Mouse (Mus musculus) spleen, adult 2 months (tissue): ENCODE measurements around the gene Cltrn. TPM values are rescaled to one million over a fixed set of nuclear protein-coding genes. Genes with fewer than 3 reads are reported as not detected.

ENCODE experiments used
- DNase-seq, 2 experiments: peaks; one replicate each; pipeline versions ENCODE4 v3.0.0 to v3.0.0-alpha.2; 2012 to 2021; ENCODE audit warnings: low spot score in 2 of 2, low read depth in 1 of 2
- H3K27ac ChIP-seq: fragments of 200-500 bp; 2 replicates; pipeline ENCODE4 v1.5.1; 2012; ENCODE audit warnings: low read length, inconsistent platforms; ENCODE audit not compliant: insufficient read depth
- H3K27me3 ChIP-seq: fragments of 200-500 bp; 2 replicates; pipeline ENCODE4 v1.6.1; 2012; ENCODE audit warnings: mild to moderate bottlenecking, moderate library complexity, low read length, inconsistent platforms; ENCODE audit not compliant: control insufficient read depth, insufficient read depth
- H3K36me3 ChIP-seq: fragments of 200-500 bp; 2 replicates; pipeline ENCODE4 v1.6.1; 2012; ENCODE audit warnings: mild to moderate bottlenecking, low read length, inconsistent platforms; ENCODE audit not compliant: control insufficient read depth, insufficient read depth
- H3K4me1 ChIP-seq: fragments of 200-500 bp; 2 replicates; pipeline ENCODE4 v1.6.1; 2011; ENCODE audit warnings: inconsistent platforms; ENCODE audit not compliant: control insufficient read depth, insufficient read depth, insufficient read length
- H3K4me3 ChIP-seq: fragments of 200-500 bp; 2 replicates; pipeline ENCODE4 v1.5.1; 2011; ENCODE audit warnings: mild to moderate bottlenecking, inconsistent platforms; ENCODE audit not compliant: insufficient read depth, insufficient read length; ENCODE audit errors: extremely low read depth
- CTCF ChIP-seq: fragments of 200-500 bp; IDR thresholded peaks from 2 replicates; pipeline ENCODE4 v1.5.1; 2011; ENCODE audit warnings: mild to moderate bottlenecking, inconsistent platforms; ENCODE audit not compliant: insufficient read depth, insufficient read length, insufficient replicate concordance; ENCODE audit errors: extremely low read depth
- POLR2A ChIP-seq: fragments of 200-500 bp; IDR thresholded peaks from 2 replicates; pipeline ENCODE4 v1.6.1; 2011; ENCODE audit warnings: low read depth, low read length, inconsistent platforms
- WGBS: fragments of 180-500 bp; shearing (Covaris S2); methylation state at CpG from one replicate; pipeline ENCODE4 v1.1.7; 2018; 5-methylcytosine and 5-hydroxymethylcytosine counted together
- polyA plus RNA-seq: library from polyadenylated mRNA; depleted of rRNA; stranded (reverse); fragments of >200 nt; gene quantifications from 2 replicates; pipeline ENCODE4 v1.2.3, GENCODE M21; 2012

Gene Cltrn
- polyA plus RNA-seq, 1 experiment = not detected

DNA sequence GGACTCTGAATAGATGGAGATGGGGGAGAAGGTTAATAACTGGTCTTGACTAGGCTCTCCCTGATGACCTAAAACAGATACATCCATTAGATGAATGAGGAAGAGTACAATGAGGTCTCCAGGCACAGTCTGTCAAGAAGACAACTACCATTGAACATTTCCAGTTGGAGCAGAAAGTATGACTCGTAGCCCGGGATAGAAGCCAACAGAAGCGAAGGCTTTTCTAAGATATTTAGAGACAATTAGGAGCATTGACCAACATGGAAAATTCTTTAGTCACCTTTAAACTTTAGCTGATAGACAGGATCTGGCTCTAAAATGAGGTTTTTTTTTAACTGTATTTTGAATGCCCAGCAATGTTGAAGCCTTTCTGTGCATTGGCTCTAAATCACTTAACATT is 44.9 kb downstream of the Cltrn start:
- DNase-seq = no peak
- TF ChIP-seq CTCF = no peak
- TF ChIP-seq POLR2A = no peak
- Histone ChIP-seq H3K36me3 (no peaks in the 10 kb centered on the region), H3K27ac (no peak overlapping the region), H3K27me3 (no peaks in the 10 kb centered on the region), H3K4me3 (no peak overlapping the region), H3K4me1 (no peaks in the 10 kb centered on the region)
- 91% methylated on average over 3 of the region's 3 CpGs for WGBS

DNA sequence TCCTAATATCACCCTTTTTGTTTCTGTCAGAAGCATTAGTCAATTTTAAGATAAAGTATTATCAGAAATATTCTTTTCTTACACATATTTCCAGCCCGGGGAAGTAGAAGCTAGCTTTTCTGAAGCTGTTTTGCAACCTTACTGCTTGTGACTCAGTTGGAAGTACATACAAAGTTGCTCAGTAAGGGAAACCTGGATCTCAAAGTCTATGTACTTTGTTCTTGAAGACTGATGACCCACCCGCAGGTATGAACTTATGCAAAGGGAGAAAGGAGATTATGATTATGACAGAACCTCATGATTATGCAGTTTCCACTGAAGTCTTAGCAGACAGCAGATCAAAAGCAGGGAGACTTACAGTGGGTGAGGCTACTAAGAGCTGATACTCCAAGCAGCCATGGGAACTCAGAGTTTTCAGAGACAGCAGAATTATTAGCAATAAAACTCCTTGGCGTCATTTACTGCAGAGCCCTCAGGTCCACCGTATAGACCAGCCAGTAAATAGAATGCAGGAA is 46.7 kb downstream of the Cltrn start:
- H3K4me3 ChIP-seq = no peak overlapping the region
- H3K27me3 ChIP-seq = no peaks in the 10 kb centered on the region
- H3K4me1 ChIP-seq = no peaks in the 10 kb centered on the region
- no peaks in the 10 kb centered on the region for H3K36me3 ChIP-seq
- no peak for TF ChIP-seq POLR2A
- no peak for TF ChIP-seq CTCF
- DNase-seq = no peak
- WGBS = 90% methylated on average over 4 of the region's 4 CpGs
- H3K27ac ChIP-seq = no peak overlapping the region

DNA sequence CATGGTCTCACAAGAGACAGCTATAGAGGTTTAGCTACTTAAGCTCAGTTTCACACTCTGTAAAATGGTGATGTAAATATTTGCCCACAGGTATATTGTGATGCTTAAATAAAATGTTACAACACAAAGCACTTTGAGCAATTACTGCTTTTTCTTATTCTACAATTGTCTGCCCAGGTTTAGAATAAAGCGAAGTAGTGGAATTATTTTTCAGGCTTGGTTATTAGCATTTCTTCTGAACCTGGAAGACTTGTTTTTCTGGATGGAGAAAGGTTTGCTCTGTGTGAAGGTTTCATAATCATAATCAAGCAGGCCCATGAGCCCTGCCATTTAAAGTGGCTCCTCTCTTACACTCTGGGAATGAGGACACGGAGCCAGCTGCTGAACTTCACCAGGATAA is 50.4 kb downstream of the Cltrn start, which contains the start of gene Ace2:
Gene Ace2, plus strand, starts transcription at position 301 of the 400 bp plus-strand sequence.
- TF ChIP-seq POLR2A (no peak), CTCF (no peak)
- no peak within 1 kb of the TSS for H3K4me3 ChIP-seq
- no peaks in the 10 kb centered on the region for H3K36me3 ChIP-seq
- no peak for DNase-seq
- H3K27ac ChIP-seq = no peak within 1 kb of the TSS
- H3K27me3 ChIP-seq = no peaks in the 10 kb centered on the region
- WGBS = 87% methylated on average over 2 of the region's 2 CpGs
- no peaks in the 10 kb centered on the region for H3K4me1 ChIP-seq

DNA sequence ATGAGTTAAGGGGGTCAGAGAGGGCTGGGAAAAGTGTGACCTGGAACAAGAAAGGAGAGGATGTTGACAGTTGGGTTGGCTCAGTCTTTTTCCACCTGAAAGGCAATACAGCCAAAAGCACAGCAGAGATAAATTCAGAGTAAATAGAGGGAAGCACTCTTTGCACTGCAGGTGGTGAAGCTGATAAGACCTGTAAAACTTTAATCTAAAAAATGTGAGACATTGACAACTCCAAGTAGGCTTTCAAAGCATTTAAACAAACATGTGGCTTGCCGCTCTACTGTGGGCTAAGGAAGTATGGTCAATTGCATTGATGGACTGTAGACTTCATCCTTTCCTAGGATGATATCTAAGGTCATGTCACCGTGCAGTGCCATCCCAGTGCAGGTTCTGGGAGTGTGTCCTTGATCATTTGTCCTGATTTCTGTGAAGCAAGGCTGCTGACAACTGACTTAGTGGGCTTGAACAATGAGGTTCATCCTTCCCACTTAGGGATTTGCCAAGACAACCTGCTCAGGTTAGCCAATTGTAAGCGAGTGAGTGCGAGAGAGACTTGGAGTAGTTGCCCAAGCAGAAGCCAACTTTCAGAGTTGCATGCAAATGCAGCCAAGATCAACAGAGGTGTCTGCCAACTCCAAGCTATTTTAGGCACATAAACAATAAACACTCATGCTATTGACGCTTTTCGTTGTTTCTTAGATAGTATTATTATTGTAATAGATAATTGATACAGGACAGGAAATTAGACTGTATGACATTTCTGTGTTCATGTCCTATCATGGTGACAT is 57.0 kb downstream of the Cltrn start:
- WGBS = 83% methylated on average over 6 of the region's 6 CpGs
- H3K4me3 ChIP-seq = no peak overlapping the region
- H3K27me3 ChIP-seq = no peaks in the 10 kb centered on the region
- no peak for DNase-seq
- no peaks in the 10 kb centered on the region for H3K4me1 ChIP-seq
- no peak overlapping the region for H3K27ac ChIP-seq
- TF ChIP-seq CTCF (no peak), POLR2A (no peak)
- no peaks in the 10 kb centered on the region for H3K36me3 ChIP-seq

DNA sequence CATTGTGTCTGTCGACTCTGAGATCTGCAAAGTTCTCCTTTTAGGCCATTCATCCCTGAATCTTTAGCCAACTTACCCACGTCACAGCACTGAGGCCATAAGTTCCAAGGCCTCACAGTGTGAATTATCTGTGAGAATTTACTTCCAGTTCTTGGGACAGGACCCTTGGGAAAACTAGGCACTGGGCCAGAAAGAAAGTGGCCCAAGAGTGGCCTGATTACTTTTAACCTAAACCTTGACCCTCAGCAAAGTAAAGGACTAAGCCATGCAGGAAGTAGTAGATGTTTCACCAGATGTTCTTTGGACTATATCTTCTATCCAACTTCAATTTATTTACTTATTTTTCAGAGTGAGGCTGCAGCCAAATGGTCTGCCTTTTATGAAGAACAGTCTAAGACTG is 64.1 kb downstream of the Cltrn start:
- no peak overlapping the region for H3K27ac ChIP-seq

DNA sequence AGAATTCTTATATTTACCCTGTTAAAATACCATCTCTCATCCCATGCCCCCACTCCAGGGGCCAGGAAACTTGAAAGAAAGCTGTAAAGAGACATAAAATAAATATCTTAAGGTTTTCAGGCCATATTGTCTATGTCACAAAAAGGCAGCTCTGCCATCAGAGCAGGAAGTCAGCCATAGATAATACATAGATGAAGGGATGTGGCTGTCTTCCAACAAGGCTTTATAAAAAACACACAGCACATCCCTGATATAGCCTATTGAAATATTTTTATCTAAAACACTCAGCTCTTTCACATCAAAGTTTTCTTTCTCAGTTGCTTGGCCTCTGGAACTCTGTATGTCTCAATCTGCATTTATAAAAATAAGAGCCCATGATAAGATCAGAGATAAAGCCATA is 65.0 kb downstream of the Cltrn start:
- DNase-seq = no peak
- no peak for TF ChIP-seq POLR2A
- no peak for TF ChIP-seq CTCF
- no peaks in the 10 kb centered on the region for H3K36me3 ChIP-seq

More for the DNA sequence above, 64.1 kb downstream of the Cltrn start:
- H3K4me1 ChIP-seq = no peaks in the 10 kb centered on the region
- TF ChIP-seq CTCF (no peak), POLR2A (no peak)
- H3K36me3 ChIP-seq = no peaks in the 10 kb centered on the region
- no peaks in the 10 kb centered on the region for H3K27me3 ChIP-seq
- DNase-seq = no peak
- H3K4me3 ChIP-seq = no peak overlapping the region
- WGBS = 67% methylated on average over 2 of the region's 2 CpGs

DNA sequence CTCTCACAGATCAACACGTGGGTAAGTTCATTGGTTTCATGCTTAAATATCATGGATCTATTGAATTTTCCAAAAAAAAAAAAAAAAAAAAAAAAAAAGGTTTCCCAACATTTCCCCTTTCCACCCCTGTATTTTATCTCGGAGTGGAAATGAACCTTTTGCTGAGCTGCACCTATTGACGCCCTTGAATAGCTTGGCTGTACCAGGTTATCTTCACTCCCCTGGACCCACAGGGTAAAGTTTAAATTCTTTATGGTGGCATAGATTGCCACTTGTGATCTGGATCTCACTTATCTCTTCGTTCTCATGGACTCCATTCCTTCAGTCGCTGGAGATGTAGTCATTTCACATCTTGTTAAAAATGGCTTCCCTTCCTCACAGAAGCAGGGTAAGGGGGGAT is 66.0 kb downstream of the Cltrn start:
- no peaks in the 10 kb centered on the region for H3K27me3 ChIP-seq
- H3K4me1 ChIP-seq = no peaks in the 10 kb centered on the region
- TF ChIP-seq CTCF = no peak
- TF ChIP-seq POLR2A = no peak
- no peak overlapping the region for H3K27ac ChIP-seq
- WGBS = 80% methylated on average over 5 of the region's 5 CpGs
- H3K4me3 ChIP-seq = no peak overlapping the region
- DNase-seq = no peak
- no peaks in the 10 kb centered on the region for H3K36me3 ChIP-seq

More for the DNA sequence above, 65.0 kb downstream of the Cltrn start:
- Histone ChIP-seq H3K4me3 (no peak overlapping the region), H3K27ac (no peak overlapping the region), H3K4me1 (no peaks in the 10 kb centered on the region), H3K27me3 (no peaks in the 10 kb centered on the region)
